In the genomic region with DNA sequence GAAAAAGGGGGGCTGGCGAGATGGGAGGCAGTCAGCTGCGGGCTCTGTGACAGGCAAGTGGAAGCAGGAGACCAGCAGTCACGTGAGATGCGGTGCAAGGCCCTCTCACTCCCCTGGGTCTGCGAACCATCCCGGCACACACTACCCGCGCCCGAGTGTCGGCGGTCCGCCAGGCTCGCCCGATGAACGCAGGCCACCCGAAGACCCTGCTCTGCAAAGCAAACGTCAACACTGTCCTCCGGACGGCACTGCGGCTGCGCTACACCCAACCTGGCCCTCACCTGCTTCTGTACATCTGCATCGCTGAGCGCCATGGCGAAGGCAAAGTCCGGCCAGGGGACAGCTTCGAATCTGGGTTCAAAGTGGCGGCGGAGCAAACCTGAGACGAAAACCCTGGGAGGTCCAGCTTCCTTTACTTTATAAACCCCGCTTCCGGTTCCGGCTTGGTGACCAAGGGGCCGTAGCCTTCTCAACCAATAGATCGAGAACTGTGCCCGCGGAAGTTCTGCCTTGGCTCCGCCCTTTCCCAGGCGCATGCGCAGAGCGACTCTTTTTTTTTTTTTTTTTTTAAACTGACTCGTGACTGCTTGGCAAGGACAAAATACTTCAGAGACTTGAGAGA, we compare ENCODE assay signal across 8 mouse cellular contexts. TPM values are rescaled to one million over a fixed set of nuclear protein-coding genes. Genes with fewer than 3 reads are reported as not detected.
DNase-seq lines count a peak whose midpoint lies in the region; ATAC-seq and TF ChIP-seq lines count a peak whose summit lies in the region.

TSS of gene Atp6v1e1 (minus strand) at position 487 of the 622 bp plus-strand sequence.

- peak within 1 kb of the TSS; percentile 81 to 99 for H3K4me3 ChIP-seq in MEL (ENCODE audit: control insufficient read depth in 1 of 2, insufficient read depth in 1 of 2, low read depth in 2 of 2, low read length in 2 of 2)
- peak within 1 kb of the TSS; percentile 93 for H3K4me3 ChIP-seq in cerebellum, adult 2 months (replicated peaks; ENCODE audit: insufficient read depth, low read depth, low read length)
- peak within 1 kb of the TSS; percentile 98 for H3K4me3 ChIP-seq in lung, embryonic 16.5 days (ENCODE audit: low read length)

- peak within 1 kb of the TSS; percentile 80 for H3K4me2 ChIP-seq in lung, embryonic 16.5 days (ENCODE audit: low read depth, low read length)

- no peak for TF ChIP-seq CTCF in MEL (IDR thresholded peaks at IDR 0.05 in 2 of 3, conservative IDR thresholded peaks at IDR 0.05 in 1 of 3; ENCODE audit: control insufficient read depth in 1 of 3, insufficient read depth in 1 of 3, low read depth in 2 of 3, low read length in 3 of 3, poor library complexity in 1 of 3, severe bottlenecking in 1 of 3)
- TF ChIP-seq CTCF in cerebellum, adult 2 months (IDR thresholded peaks at IDR 0.05; ENCODE audit: borderline replicate concordance, insufficient read depth, low read depth, low read length) = no peak

- peak; percentile 98 for DNase-seq in MEL (ENCODE audit: low read depth, low spot score)
- DNase-seq in cerebellum, adult 2 months = peak; percentile 92 to 95
- peak; percentile 97 for DNase-seq in forelimb bud, embryonic 11.5 days (ENCODE audit: low read depth, low spot score)
- DNase-seq in layer of hippocampus, adult 9-10 months (ENCODE audit: low spot score) = peak; percentile 68
- peak; percentile 65 for DNase-seq in ovary, postnatal 10 days (ENCODE audit: low spot score)
- peak; percentile 87 to 89 for DNase-seq in thymus, postnatal 10 days (ENCODE audit: low spot score in 2 of 2)

- peaks cover 15% of the 10 kb centered on the region in 2 experiments for H3K36me3 ChIP-seq in MEL (ENCODE audit: control insufficient read depth in 1 of 2, insufficient read depth in 2 of 2, low read length in 2 of 2)
- peaks cover 15% of the 10 kb centered on the region for H3K36me3 ChIP-seq in lung, embryonic 16.5 days (ENCODE audit: control insufficient read depth, insufficient read depth, low read length)

- peak within 1 kb of the TSS; percentile 93 for H3K27ac ChIP-seq in MEL (ENCODE audit: control insufficient read depth, low read depth, low read length)
- peak within 1 kb of the TSS; percentile 8; the same call in 1 of the 2 replicates for H3K27ac ChIP-seq in cerebellum, adult 2 months (ENCODE audit: insufficient read depth, low read length)
- peak within 1 kb of the TSS; percentile 93 for H3K27ac ChIP-seq in lung, embryonic 16.5 days (ENCODE audit: low read length)

- no peak for TF ChIP-seq RAD21 in MEL (IDR thresholded peaks at IDR 0.05; ENCODE audit: low read depth, low read length)

- H3K4me1 ChIP-seq in MEL (ENCODE audit: control insufficient read depth in 1 of 2, insufficient read depth in 2 of 2, low read length in 2 of 2) = peaks cover 13 to 16% of the 10 kb centered on the region in 2 experiments
- H3K4me1 ChIP-seq in cerebellum, adult 2 months (ENCODE audit: control insufficient read depth, insufficient read depth, low read length) = no peaks in the 10 kb centered on the region
- peaks cover 10% of the 10 kb centered on the region for H3K4me1 ChIP-seq in lung, embryonic 16.5 days (replicated peaks; ENCODE audit: control insufficient read depth, insufficient read depth, low read length)

- peaks cover 36% of the 10 kb centered on the region for H3K79me2 ChIP-seq in MEL (ENCODE audit: control insufficient read depth, insufficient read depth, low read length, poor library complexity)

- no peak for TF ChIP-seq EP300 in MEL (IDR thresholded peaks at IDR 0.05; ENCODE audit: low read depth in 1 of 2, low read length in 2 of 2)

- under 1% methylated on average over 41 of the region's 41 CpGs for WGBS in cerebellum, adult 2 months
- WGBS in lung, embryonic 16.5 days = under 1% methylated on average over 41 of the region's 41 CpGs

- peak; percentile 94 to 95 for ATAC-seq in hematopoietic stem cell, adult 5-6 weeks (replicated peaks in 1 of 2; ENCODE audit: insufficient read depth in 1 of 2, low FRiP score in 2 of 2, low TSS enrichment in 1 of 2, low read depth in 1 of 2, poor library complexity in 2 of 2, severe bottlenecking in 2 of 2)
- peak; percentile 98 for ATAC-seq in lung, embryonic 16.5 days (ENCODE audit: low read depth)

- H3K9me3 ChIP-seq in MEL (replicated peaks; ENCODE audit: insufficient read depth, low read length) = no peaks in the 10 kb centered on the region
- no peaks in the 10 kb centered on the region for H3K9me3 ChIP-seq in lung, embryonic 16.5 days (ENCODE audit: control insufficient read depth, low read length)

- TF ChIP-seq POLR2A in MEL (IDR thresholded peaks at IDR 0.05; ENCODE audit: control insufficient read depth in 1 of 2, insufficient read depth in 1 of 2, low read depth in 1 of 2, low read length in 2 of 2, poor library complexity in 1 of 2) = peak; percentile 82 to 95
- peak; percentile 71; the same call in 1 of the 2 replicates for TF ChIP-seq POLR2A in cerebellum, adult 2 months (IDR thresholded peaks at IDR 0.05; ENCODE audit: borderline replicate concordance, insufficient read depth, low read length)

- peak within 1 kb of the TSS; percentile 95 for H3K9ac ChIP-seq in MEL (ENCODE audit: control insufficient read depth, low read depth, low read length, poor library complexity, severe bottlenecking)
- peak within 1 kb of the TSS; percentile 93 for H3K9ac ChIP-seq in lung, embryonic 16.5 days (ENCODE audit: low read length)

- no peaks in the 10 kb centered on the region for H3K27me3 ChIP-seq in MEL (ENCODE audit: control insufficient read depth in 1 of 2, insufficient read depth in 2 of 2, low read length in 2 of 2)
- H3K27me3 ChIP-seq in cerebellum, adult 2 months (ENCODE audit: control insufficient read depth, insufficient read depth, low read length) = no peaks in the 10 kb centered on the region
- H3K27me3 ChIP-seq in lung, embryonic 16.5 days (ENCODE audit: control insufficient read depth, insufficient read depth, low read depth, low read length) = no peaks in the 10 kb centered on the region

TF ChIP-seq in MEL, 35 proteins besides CTCF, POLR2A, EP300 and RAD21:
- TF ChIP-seq MYB (IDR thresholded peaks at IDR 0.05; ENCODE audit: low read depth, low read length) = no peak
- peak; percentile 95 for TF ChIP-seq NRF1 (IDR thresholded peaks at IDR 0.05; ENCODE audit: insufficient read depth, low read depth, low read length, poor library complexity, severe bottlenecking)
- peak; percentile 85 for TF ChIP-seq BHLHE40 (IDR thresholded peaks at IDR 0.05; ENCODE audit: borderline replicate concordance, low read depth, low read length)
- TF ChIP-seq CHD1 (IDR thresholded peaks at IDR 0.05; ENCODE audit: low read depth, low read length) = no peak
- peak; percentile 31 for TF ChIP-seq TCF12 (IDR thresholded peaks at IDR 0.05; ENCODE audit: low read depth, low read length)
- TF ChIP-seq ZNF384 (IDR thresholded peaks at IDR 0.05; ENCODE audit: low read depth, low read length) = peak; percentile 99
- no peak for TF ChIP-seq TAL1 (IDR thresholded peaks at IDR 0.05; ENCODE audit: low read length)
- peak; percentile 93 for TF ChIP-seq NELFE (IDR thresholded peaks at IDR 0.05; ENCODE audit: low read depth, low read length)
- TF ChIP-seq E2F4 (IDR thresholded peaks at IDR 0.05; ENCODE audit: borderline replicate concordance, low read depth, low read length) = no peak
- peak; percentile 86 for TF ChIP-seq MXI1 (IDR thresholded peaks at IDR 0.05; ENCODE audit: low read depth, low read length)
- TF ChIP-seq ETS1 (IDR thresholded peaks at IDR 0.05; ENCODE audit: low read depth, low read length) = 0 out of 2 replicates have a peak, but pooled peaks have one; percentile 46
- TF ChIP-seq SIN3A (IDR thresholded peaks at IDR 0.05; ENCODE audit: low read length) = peak; percentile 94
- TF ChIP-seq ZMIZ1 (IDR thresholded peaks at IDR 0.05; ENCODE audit: low read depth, low read length) = peak; percentile 93
- TF ChIP-seq ZKSCAN1 (IDR thresholded peaks at IDR 0.05; ENCODE audit: low read depth, low read length) = no peak; the same call in 1 of the 2 replicates
- TF ChIP-seq MAX (IDR thresholded peaks at IDR 0.05; ENCODE audit: low read length) = 0 out of 2 replicates have a peak, but pooled peaks have one; percentile 41
- 0 out of 2 replicates have a peak, but pooled peaks have one; percentile 46 for TF ChIP-seq MYC (IDR thresholded peaks at IDR 0.05; ENCODE audit: low read depth, low read length)
- TF ChIP-seq USF2 (IDR thresholded peaks at IDR 0.05; ENCODE audit: borderline replicate concordance in 1 of 2, insufficient read depth in 1 of 2, low read depth in 1 of 2, low read length in 2 of 2) = 0 out of 4 replicates have a peak, but pooled peaks of 1 of the 2 experiments have one; percentile 14
- no peak for TF ChIP-seq SMC3 (IDR thresholded peaks at IDR 0.05; ENCODE audit: low read depth, low read length)
- TF ChIP-seq TBP (IDR thresholded peaks at IDR 0.05; ENCODE audit: low read depth, low read length) = peak; percentile 96
- TF ChIP-seq POLR2AphosphoS2 (IDR thresholded peaks at IDR 0.05; ENCODE audit: low read length) = peak; percentile 75; the same call in 1 of the 2 replicates
- TF ChIP-seq ELF1 (IDR thresholded peaks at IDR 0.05; ENCODE audit: low read depth, low read length) = peak; percentile 97
- peak; percentile 85 for TF ChIP-seq HCFC1 (IDR thresholded peaks at IDR 0.05; ENCODE audit: low read depth, low read length)
- 0 out of 2 replicates have a peak, but pooled peaks have one; percentile 11 for TF ChIP-seq MAZ (IDR thresholded peaks at IDR 0.05; ENCODE audit: low read depth, low read length)
- TF ChIP-seq RCOR1 (IDR thresholded peaks at IDR 0.05; ENCODE audit: low read depth, low read length) = no peak
- no peak for TF ChIP-seq ZC3H11A (IDR thresholded peaks at IDR 0.05; ENCODE audit: low read depth, low read length)
- TF ChIP-seq USF1 (IDR thresholded peaks at IDR 0.05; ENCODE audit: low read depth, low read length) = peak; percentile 80

RNA-seq across cellular contexts. Expression of gene Atp6v1e1, which starts in this region (rescaled TPM):
- total RNA-seq in MEL (2012; rRNA removed) = 100 and 123 TPM in 2 replicates
- polyA plus RNA-seq in MEL (2012; ENCODE audit: insufficient read depth in 1 of 2, insufficient read length in 2 of 2, low read depth in 1 of 2, low replicate concordance in 2 of 2, missing spikeins in 1 of 2) = 100 to 1,000 TPM in 1 of 2 experiments, not detected in 1; 129 TPM
- polyA plus RNA-seq in cerebellum, adult 2 months (2012; rRNA removed) = 528 and 558 TPM in 2 replicates
- total RNA-seq in hematopoietic stem cell, adult 5-6 weeks (2017) = 115 and 128 TPM in 2 replicates
- 110 and 112 TPM in 2 replicates for polyA plus RNA-seq in lung, embryonic 16.5 days (2015; fragmentation: Nextera tagmentation; extraction: Ambion mirVana)

Comparison
In these comparisons a context has a peak if more than half of its experiments do, and no peak if none do; other contexts are left out.
1. Peak in every context shown above with its lines: DNase-seq, ATAC-seq, H3K4me3 ChIP-seq and H3K27ac ChIP-seq.
2. H3K27ac ChIP-seq: peak in every context shown above with its lines; median percentile 93 in MEL; 93 in lung, embryonic 16.5 days; 8 in cerebellum, adult 2 months.